Mouse (Mus musculus) embryonic fibroblast, embryonic 13.5 days (primary cell): ENCODE measurements around the gene Rnf168.

ENCODE experiments used
- CTCF ChIP-seq: IDR thresholded peaks from 2 replicates; pipeline ENCODE4 v1.5.1; 2011; ENCODE audit warnings: mild to moderate bottlenecking, control low read depth, low read length, moderate library complexity, borderline replicate concordance; ENCODE audit not compliant: insufficient read depth
- POLR2A ChIP-seq: IDR thresholded peaks from 2 replicates; pipeline ENCODE4 v1.6.1; 2011; ENCODE audit warnings: low read depth, mild to moderate bottlenecking, control low read depth, low read length, moderate library complexity

GRCm38 (mm10) chr16:32275041-32275440 lies 2.2 kb upstream of the Rnf168 start:
- TF ChIP-seq CTCF (no peak), POLR2A (no peak)
